Mouse (Mus musculus) neural tube, embryonic 12.5 days (tissue): Measurements from ENCODE around the gene Igf1. TPM values are rescaled to one million over a fixed set of nuclear protein-coding genes. Genes with fewer than 3 reads are reported as not detected.

ENCODE experiments used
- ATAC-seq: fragments of 200-750 bp; cut with Nextera tagmentation; 2 replicates; pipeline ENCODE4 v1.8.0; 2017; ENCODE audit warnings: low read depth, mild to moderate bottlenecking, moderate TSS enrichment, moderate library complexity; ENCODE audit not compliant: low FRiP score
- H3K27ac ChIP-seq: fragments of 300-500 bp; sonication (generic); 2 replicates; pipeline ENCODE4 v1.5.1; 2016
- H3K27me3 ChIP-seq: fragments of 300-500 bp; sonication (generic); replicated peaks from 2 replicates; pipeline ENCODE4 v1.6.1; 2016; ENCODE audit warnings: mild to moderate bottlenecking
- H3K36me3 ChIP-seq: fragments of 300-500 bp; sonication (generic); 2 replicates; pipeline ENCODE4 v1.6.1; 2016; ENCODE audit warnings: mild to moderate bottlenecking
- H3K4me1 ChIP-seq: fragments of 300-500 bp; sonication (generic); 2 replicates; pipeline ENCODE4 v1.6.1; 2016
- H3K4me2 ChIP-seq: fragments of 300-500 bp; sonication (generic); replicated peaks from 2 replicates; pipeline ENCODE4 v1.6.1; 2016; ENCODE audit warnings: mild to moderate bottlenecking
- H3K4me3 ChIP-seq: fragments of 300-500 bp; sonication (generic); 2 replicates; pipeline ENCODE4 v1.5.1; 2016
- H3K9ac ChIP-seq: fragments of 300-500 bp; sonication (generic); 2 replicates; pipeline ENCODE4 v1.6.1; 2016; ENCODE audit warnings: mild to moderate bottlenecking
- H3K9me3 ChIP-seq: fragments of 300-500 bp; sonication (generic); 2 replicates; pipeline ENCODE4 v1.6.1; 2016; ENCODE audit warnings: mild to moderate bottlenecking
- WGBS: fragments of 180-500 bp; shearing (Covaris S2); methylation state at CpG from one replicate; pipeline ENCODE4 v1.1.7; 2016; 5-methylcytosine and 5-hydroxymethylcytosine counted together
- polyA plus RNA-seq: library from polyadenylated mRNA; unstranded; fragments of >200 nt; fragmentation: Nextera tagmentation; extraction: Ambion mirVana; gene quantifications from 2 replicates; pipeline ENCODE4 v1.2.1, GENCODE M21; 2016

Igf1 gene
- polyA plus RNA-seq, 1 experiment from 2014 or later = 16.0 TPM

DNA sequence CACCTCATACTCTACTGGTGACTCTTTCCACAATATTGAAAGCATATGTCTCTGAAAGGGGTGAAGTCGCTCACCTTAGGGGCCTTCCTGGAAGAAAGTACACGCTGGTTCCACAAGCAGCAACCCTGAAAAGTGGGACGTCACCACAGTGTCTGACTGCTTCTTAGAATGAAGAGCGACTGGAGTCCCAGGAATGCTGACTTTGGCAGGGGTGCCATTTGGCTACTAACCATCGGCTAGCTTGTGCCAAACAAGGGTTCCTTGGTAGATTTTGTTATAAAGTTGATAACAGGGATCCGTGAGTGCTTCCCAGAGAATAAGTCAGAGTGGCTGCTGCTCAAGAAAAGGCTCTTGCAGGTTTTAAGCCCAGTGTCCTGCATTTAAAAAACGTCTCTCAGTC lies 4.8 kb downstream of the Igf1 start:
- no peak for ATAC-seq
- Histone ChIP-seq H3K4me2 (no peak overlapping the region), H3K4me1 (peaks cover 11% of the 10 kb centered on the region), H3K27ac (no peak overlapping the region), H3K36me3 (no peaks in the 10 kb centered on the region), H3K9ac (no peak overlapping the region), H3K4me3 (no peak overlapping the region), H3K27me3 (no peaks in the 10 kb centered on the region), H3K9me3 (no peaks in the 10 kb centered on the region)
- WGBS = 67% methylated on average over 7 of the region's 7 CpGs

DNA sequence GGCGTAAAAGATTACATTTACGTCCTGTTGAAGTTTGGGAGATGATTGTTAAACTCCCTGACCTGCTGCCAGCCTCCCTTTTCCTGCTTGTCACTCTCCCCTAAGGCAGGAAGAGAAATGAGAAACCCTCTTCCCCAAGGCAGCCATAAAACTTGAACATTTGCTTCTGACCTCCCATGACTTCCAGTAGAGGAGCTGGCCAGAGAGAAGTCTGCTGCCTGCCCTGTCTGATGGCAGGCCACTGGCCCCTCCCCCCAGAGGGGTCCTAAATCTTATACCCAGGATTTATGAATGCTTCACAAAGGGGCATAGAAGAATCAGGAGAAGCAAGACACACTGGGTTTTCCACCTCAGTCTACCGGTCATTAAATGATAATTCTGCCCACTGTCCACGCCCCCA lies 5.3 kb downstream of the Igf1 start:
- Histone ChIP-seq H3K27me3 (no peaks in the 10 kb centered on the region), H3K27ac (no peak overlapping the region), H3K4me3 (no peak overlapping the region), H3K4me2 (no peak overlapping the region), H3K36me3 (no peaks in the 10 kb centered on the region), H3K9me3 (no peaks in the 10 kb centered on the region), H3K4me1 (peaks cover 8% of the 10 kb centered on the region; the same call in 1 of the 2 replicates), H3K9ac (no peak overlapping the region)
- 43% methylated on average over 4 of the region's 4 CpGs for WGBS
- no peak for ATAC-seq

DNA sequence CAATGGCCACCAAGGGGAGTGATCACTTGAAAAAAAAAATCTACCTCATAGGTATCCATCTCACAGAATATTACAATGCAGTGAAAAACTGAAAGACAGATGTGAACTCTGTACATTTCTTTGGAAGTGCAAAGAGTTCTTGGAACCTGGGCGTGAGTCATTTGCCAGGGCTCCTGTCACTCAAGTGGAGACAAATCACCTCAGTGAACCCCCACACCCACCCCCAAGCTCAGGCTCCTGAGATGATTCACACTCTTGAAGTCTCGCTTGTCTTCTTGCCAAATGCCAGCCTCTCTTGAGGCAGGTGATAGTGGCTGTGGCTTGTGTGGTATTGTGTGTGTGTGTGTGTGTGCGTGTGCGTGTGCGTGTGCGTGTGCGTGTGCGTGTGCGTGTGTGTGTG lies 7.6 kb downstream of the Igf1 start:
- H3K36me3 ChIP-seq = no peaks in the 10 kb centered on the region
- 92% methylated on average over 9 of the region's 9 CpGs for WGBS
- peaks cover 4% of the 10 kb centered on the region; the same call in 1 of the 2 replicates for H3K4me1 ChIP-seq
- no peak overlapping the region for H3K4me2 ChIP-seq
- no peak for ATAC-seq
- H3K27me3 ChIP-seq = no peaks in the 10 kb centered on the region
- H3K4me3 ChIP-seq = no peak overlapping the region
- no peak overlapping the region for H3K9ac ChIP-seq
- H3K27ac ChIP-seq = no peak overlapping the region
- no peaks in the 10 kb centered on the region for H3K9me3 ChIP-seq

DNA sequence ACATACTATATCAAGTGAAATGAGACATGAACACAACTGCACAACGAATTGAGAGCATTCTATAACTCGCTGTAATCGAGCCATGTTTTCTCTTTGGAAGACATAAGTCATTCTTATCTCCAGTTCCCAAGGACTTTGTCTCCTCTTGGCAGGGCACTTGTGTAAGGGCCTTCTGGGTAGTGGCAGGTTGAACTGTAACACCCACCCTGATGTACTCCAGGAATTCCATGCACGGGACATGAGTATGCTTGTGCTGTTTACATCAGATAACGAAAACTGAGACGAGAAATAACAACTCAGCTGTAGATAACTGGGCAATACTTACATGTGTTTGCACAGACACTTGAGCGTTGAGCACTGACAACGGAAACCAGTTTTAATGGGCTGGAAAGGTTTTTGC lies 8.4 kb downstream of the Igf1 start:
- H3K9me3 ChIP-seq = no peaks in the 10 kb centered on the region
- no peak overlapping the region for H3K4me2 ChIP-seq
- H3K36me3 ChIP-seq = no peaks in the 10 kb centered on the region
- no peak for ATAC-seq
- no peak overlapping the region for H3K4me3 ChIP-seq
- H3K27ac ChIP-seq = no peak overlapping the region
- no peaks in the 10 kb centered on the region; the same call in 1 of the 2 replicates for H3K4me1 ChIP-seq
- no peaks in the 10 kb centered on the region for H3K27me3 ChIP-seq
- 82% methylated on average over 8 of the region's 8 CpGs for WGBS
- no peak overlapping the region for H3K9ac ChIP-seq

DNA sequence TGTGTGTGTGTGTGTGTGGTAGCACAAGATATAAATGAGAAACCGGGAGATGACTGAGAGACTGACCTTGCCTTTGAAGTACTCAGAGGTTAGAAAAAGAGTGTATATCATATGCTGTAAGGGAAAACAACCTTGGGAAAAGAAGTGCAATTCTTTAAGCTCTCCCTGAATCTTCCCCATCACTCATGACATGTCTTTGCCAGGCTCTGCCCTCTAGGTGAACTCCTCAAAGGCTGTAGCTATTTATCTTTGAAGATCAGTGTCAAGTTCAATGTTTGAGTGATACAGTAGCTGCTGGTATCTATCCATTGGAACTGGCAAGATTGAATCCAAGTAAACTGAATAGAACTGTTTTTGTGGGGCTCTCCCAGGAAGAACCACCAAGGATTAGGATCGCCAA lies 9.2 kb downstream of the Igf1 start:
- H3K27ac ChIP-seq = no peak overlapping the region
- H3K27me3 ChIP-seq = no peaks in the 10 kb centered on the region
- 74% methylated on average over 2 of the region's 2 CpGs for WGBS
- ATAC-seq = no peak
- H3K9me3 ChIP-seq = no peaks in the 10 kb centered on the region
- no peak overlapping the region for H3K4me2 ChIP-seq
- no peak overlapping the region for H3K4me3 ChIP-seq
- no peak overlapping the region for H3K9ac ChIP-seq
- H3K36me3 ChIP-seq = no peaks in the 10 kb centered on the region
- H3K4me1 ChIP-seq = no peaks in the 10 kb centered on the region; the same call in none of the 2 replicates

DNA sequence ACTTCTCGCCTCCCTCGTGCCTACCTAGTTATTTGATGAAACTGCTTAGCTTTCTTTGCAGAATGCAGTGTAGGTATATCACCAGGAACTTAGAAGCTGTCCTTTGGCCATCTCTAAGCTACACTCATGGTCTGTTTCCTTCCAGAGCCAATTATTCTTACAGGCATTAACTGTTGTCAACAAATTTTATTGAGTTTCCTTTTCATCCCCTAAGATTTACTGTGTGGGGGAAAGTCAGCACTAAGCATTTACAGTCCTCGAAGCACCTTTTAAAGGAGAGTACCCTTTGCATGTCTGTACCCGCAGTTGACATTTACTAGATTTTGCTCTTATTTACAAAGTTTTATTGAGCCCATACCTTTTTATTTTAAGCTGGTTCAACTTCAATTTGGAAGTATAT lies 9.6 kb downstream of the Igf1 start:
- no peaks in the 10 kb centered on the region for H3K27me3 ChIP-seq
- H3K27ac ChIP-seq = no peak overlapping the region
- no peak overlapping the region for H3K9ac ChIP-seq
- 75% methylated on average over 4 of the region's 4 CpGs for WGBS
- no peaks in the 10 kb centered on the region; the same call in 1 of the 2 replicates for H3K4me1 ChIP-seq
- H3K4me2 ChIP-seq = no peak overlapping the region
- H3K9me3 ChIP-seq = no peaks in the 10 kb centered on the region
- no peaks in the 10 kb centered on the region for H3K36me3 ChIP-seq
- no peak for ATAC-seq
- H3K4me3 ChIP-seq = no peak overlapping the region

DNA sequence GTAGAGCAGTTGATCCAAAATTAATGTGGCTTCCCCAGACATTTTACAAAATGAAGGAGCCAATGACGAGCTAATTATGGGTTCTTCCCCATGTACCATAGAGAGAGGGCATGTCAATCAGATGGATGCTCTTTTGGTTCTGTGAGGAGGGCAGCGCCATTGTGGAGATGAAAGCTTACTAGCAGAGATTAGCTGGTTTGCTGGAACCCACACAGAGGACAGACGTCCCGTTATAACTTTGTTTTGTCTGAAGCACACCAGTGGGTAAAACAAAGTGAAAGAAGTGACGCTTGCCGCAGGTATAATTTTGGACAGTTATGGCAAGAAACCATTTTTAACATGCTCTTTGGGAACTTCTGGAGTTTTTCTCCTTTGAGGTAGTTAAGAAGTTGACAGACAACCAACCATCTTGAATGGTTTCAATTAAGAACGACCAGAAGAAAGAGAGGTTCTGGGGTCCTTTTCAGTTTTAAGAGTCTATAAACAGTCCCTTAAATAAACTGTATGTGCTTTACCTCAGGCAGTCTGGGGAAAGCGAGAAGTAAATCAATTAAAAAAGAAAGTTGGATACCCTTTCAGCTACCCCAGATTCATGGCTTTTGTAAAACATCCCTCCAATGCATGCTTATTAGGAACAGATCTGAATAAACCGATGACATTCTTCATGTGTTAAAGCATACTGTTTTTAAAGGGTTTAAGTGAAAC lies 10.4 kb downstream of the Igf1 start:
- no peaks in the 10 kb centered on the region for H3K27me3 ChIP-seq
- H3K4me2 ChIP-seq = no peak overlapping the region
- 76% methylated on average over 9 of the region's 9 CpGs for WGBS
- H3K4me3 ChIP-seq = no peak overlapping the region
- ATAC-seq = no peak
- no peaks in the 10 kb centered on the region for H3K36me3 ChIP-seq
- no peak overlapping the region for H3K27ac ChIP-seq
- H3K9ac ChIP-seq = no peak overlapping the region
- H3K9me3 ChIP-seq = no peaks in the 10 kb centered on the region
- H3K4me1 ChIP-seq = no peaks in the 10 kb centered on the region; the same call in 1 of the 2 replicates

DNA sequence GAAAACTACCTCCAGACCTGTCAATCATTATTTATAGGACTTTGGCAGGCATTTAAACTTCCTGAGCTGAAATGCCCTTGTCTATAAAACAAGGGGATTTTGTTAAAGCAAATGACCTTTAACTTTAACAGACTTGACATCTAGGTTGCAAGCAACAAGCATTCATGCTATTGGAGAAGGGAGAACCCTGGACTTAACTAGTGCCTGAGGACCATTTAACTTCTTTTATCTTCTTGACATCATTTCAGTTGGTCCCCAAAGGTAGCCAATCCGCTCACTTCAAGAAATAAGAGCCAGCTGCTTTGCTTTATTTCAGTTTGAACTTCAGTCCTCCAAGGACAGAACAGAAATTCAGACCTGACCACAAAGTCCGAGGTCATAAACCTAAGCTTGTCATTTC lies 11.1 kb downstream of the Igf1 start:
- Histone ChIP-seq H3K4me1 (no peaks in the 10 kb centered on the region; the same call in 1 of the 2 replicates), H3K9me3 (no peaks in the 10 kb centered on the region), H3K27ac (no peak overlapping the region), H3K9ac (no peak overlapping the region), H3K27me3 (no peaks in the 10 kb centered on the region), H3K36me3 (no peaks in the 10 kb centered on the region), H3K4me2 (no peak overlapping the region), H3K4me3 (no peak overlapping the region)
- 69% methylated on average over 2 of the region's 2 CpGs for WGBS
- no peak for ATAC-seq

DNA sequence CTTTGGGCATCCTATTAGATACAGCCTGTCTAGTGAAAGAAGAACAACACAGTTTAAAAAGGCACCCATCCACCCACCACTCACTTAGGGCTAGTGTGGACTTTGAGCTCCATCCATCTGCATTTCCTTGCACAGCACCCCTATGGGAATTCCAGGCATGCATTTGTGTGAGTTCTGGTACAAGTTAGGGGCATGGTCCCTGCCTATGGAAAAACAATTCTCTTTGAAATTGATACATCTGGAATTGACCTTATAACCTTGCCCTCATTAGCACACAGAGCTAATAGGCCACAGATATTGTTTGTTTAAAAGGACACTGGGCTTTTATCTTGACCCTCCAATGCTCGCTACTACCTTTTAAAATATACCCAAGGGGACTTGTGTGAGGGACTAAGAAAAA lies 11.6 kb downstream of the Igf1 start:
- ATAC-seq = no peak
- Histone ChIP-seq H3K4me3 (no peak overlapping the region), H3K9me3 (no peaks in the 10 kb centered on the region), H3K4me2 (no peak overlapping the region), H3K4me1 (no peaks in the 10 kb centered on the region; the same call in 1 of the 2 replicates), H3K9ac (no peak overlapping the region), H3K27ac (no peak overlapping the region), H3K27me3 (no peaks in the 10 kb centered on the region), H3K36me3 (no peaks in the 10 kb centered on the region)
- WGBS = 63% methylated on average over 1 of the region's 1 CpGs

DNA sequence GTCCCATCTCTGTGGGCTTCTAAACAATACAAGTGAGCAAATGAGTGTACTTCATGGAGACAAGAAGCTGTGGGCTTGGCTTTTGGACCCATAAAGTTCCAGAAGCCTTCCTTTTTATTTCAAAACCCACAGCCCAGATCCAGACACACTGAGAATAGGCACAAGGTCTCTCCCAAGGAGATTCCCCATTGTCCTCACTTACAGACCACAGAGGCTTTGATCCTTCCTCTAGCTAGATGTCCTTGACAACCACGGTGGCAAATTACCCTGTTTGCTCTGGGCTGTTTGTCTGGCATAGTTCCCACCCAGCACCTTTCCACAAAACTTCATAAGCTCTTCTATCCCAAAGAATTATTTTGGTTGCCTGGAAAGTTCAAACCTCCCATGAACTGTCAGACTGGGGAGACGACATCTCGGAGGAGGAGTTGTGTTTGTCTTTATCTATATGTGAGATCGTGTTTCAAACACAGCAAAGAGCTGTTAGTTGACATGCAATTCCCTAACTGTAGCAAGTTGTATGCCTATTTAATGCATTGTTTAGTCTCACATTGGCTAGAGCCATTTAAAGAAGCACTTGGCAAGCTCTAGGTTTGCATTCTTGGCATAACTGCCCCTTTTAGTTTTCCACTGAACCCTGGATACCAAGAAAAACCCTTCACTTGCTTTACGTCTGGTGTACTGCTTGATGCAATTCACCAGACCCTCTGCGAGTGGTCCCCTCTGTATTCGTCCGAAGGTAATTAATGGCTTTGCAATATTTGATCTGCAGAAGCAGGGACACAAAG lies 14.0 kb downstream of the Igf1 start:
- Histone ChIP-seq H3K9ac (no peak overlapping the region), H3K27ac (no peak overlapping the region)
- 40% methylated on average over 8 of the region's 8 CpGs for WGBS

DNA sequence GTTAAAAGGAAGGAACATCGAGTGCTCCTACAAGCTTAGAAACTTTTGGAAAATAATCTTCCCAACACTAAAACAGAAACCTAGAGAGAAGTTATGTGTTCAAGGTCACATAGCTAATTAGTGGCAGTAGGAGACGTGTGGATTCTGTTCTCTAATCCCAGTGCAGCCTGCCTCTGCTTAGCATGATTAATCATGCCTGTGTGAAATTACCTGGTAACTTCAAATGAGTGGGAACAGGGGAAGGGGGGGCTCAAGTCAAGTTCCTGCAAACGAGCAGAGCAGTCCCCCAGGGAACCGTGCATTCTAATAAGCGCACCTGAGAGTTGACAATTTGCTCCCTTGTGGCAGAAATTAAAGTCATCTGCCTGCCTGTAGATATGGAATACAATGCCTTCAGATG lies 14.8 kb downstream of the Igf1 start:
- H3K9me3 ChIP-seq = no peaks in the 10 kb centered on the region
- H3K4me2 ChIP-seq = no peak overlapping the region
- H3K27ac ChIP-seq = no peak overlapping the region
- 67% methylated on average over 5 of the region's 5 CpGs for whole genome bisulfite sequencing
- no peak for ATAC-seq
- no peaks in the 10 kb centered on the region; the same call in 1 of the 2 replicates for H3K4me1 ChIP-seq
- no peak overlapping the region for H3K9ac ChIP-seq
- no peaks in the 10 kb centered on the region for H3K36me3 ChIP-seq
- no peak overlapping the region for H3K4me3 ChIP-seq
- no peaks in the 10 kb centered on the region for H3K27me3 ChIP-seq

More for the DNA sequence above, 14.0 kb downstream of the Igf1 start:
- ATAC-seq = no peak
- H3K4me1 ChIP-seq = no peaks in the 10 kb centered on the region; the same call in 1 of the 2 replicates
- H3K36me3 ChIP-seq = no peaks in the 10 kb centered on the region
- no peak overlapping the region for H3K4me3 ChIP-seq
- H3K27me3 ChIP-seq = no peaks in the 10 kb centered on the region
- H3K4me2 ChIP-seq = no peak overlapping the region
- no peaks in the 10 kb centered on the region for H3K9me3 ChIP-seq

DNA sequence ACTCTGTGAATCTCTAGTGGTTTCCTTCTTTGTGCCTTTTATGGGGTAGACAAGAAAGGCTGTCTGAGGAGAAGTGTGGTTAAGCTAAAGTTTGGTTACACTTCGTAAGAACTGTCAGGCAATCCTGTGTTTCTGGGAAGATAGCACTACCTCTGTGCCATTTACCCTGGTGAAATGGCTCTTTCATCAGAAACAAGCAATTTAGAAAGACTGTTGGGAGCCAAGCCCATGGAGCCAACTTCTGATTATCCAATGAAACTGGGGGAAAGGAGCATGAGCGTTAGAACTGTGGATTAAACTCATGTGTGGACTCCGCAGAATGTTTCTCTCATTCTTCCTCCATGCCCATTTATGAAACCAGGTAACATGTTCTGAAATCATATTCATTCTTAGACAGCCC lies 15.5 kb downstream of the Igf1 start:
- no peaks in the 10 kb centered on the region for H3K27me3 ChIP-seq
- WGBS = 95% methylated on average over 3 of the region's 3 CpGs
- no peaks in the 10 kb centered on the region; the same call in 1 of the 2 replicates for H3K4me1 ChIP-seq
- no peak overlapping the region for H3K4me2 ChIP-seq
- H3K4me3 ChIP-seq = no peak overlapping the region
- H3K36me3 ChIP-seq = no peaks in the 10 kb centered on the region
- no peak overlapping the region for H3K27ac ChIP-seq
- no peak overlapping the region for H3K9ac ChIP-seq
- H3K9me3 ChIP-seq = no peaks in the 10 kb centered on the region
- no peak for ATAC-seq
